Mouse (Mus musculus) stomach, postnatal 0 days (tissue): ENCODE data around the gene Ccdc86. TPM values are rescaled to one million over a fixed set of nuclear protein-coding genes. Genes with fewer than 3 reads are reported as not detected.

Experiments
- ATAC-seq: fragments of 200-750 bp; cut with Nextera tagmentation; 2 replicates; pipeline ENCODE4 v1.8.0; 2017; ENCODE audit not compliant: low FRiP score, low TSS enrichment
- DNase-seq: peaks from one replicate; pipeline ENCODE4 v3.0.0-alpha.2; 2016; ENCODE audit warnings: low spot score
- H3K27ac ChIP-seq: fragments of 300-500 bp; sonication (generic); replicated peaks from 2 replicates; pipeline ENCODE4 v1.5.1; 2014; ENCODE audit warnings: mild to moderate bottlenecking, control low read depth
- H3K27me3 ChIP-seq: fragments of 300-500 bp; sonication (generic); 2 replicates; pipeline ENCODE4 v1.6.1; 2014; ENCODE audit warnings: low read length; ENCODE audit not compliant: control insufficient read depth, insufficient read depth
- H3K36me3 ChIP-seq: fragments of 300-500 bp; sonication (generic); 2 replicates; pipeline ENCODE4 v1.6.1; 2014; ENCODE audit warnings: low read length, mixed read lengths; ENCODE audit not compliant: control insufficient read depth, insufficient read depth
- H3K4me1 ChIP-seq: fragments of 300-500 bp; sonication (generic); replicated peaks from 2 replicates; pipeline ENCODE4 v1.6.1; 2014; ENCODE audit warnings: antibody characterized with exemption; ENCODE audit not compliant: control insufficient read depth, insufficient read depth
- H3K4me2 ChIP-seq: fragments of 300-500 bp; sonication (generic); replicated peaks from 2 replicates; pipeline ENCODE4 v1.6.1; 2014; ENCODE audit warnings: low read depth, mild to moderate bottlenecking, control low read depth, moderate library complexity
- H3K4me3 ChIP-seq: fragments of 300-500 bp; sonication (generic); 2 replicates; pipeline ENCODE4 v1.5.1; 2014; ENCODE audit warnings: low read depth, low read length, control low read depth
- H3K9ac ChIP-seq: fragments of 300-500 bp; sonication (generic); 2 replicates; pipeline ENCODE4 v1.6.1; 2014; ENCODE audit warnings: mild to moderate bottlenecking, low read length, control low read depth, mixed read lengths
- H3K9me3 ChIP-seq: fragments of 300-500 bp; sonication (generic); 2 replicates; pipeline ENCODE4 v1.6.1; 2016; ENCODE audit warnings: low read length; ENCODE audit not compliant: control insufficient read depth
- CTCF ChIP-seq: IDR thresholded peaks from 2 replicates; pipeline ENCODE4 v1.5.1; 2016; ENCODE audit warnings: antibody characterized with exemption, low read depth, mild to moderate bottlenecking, moderate library complexity
- EP300 ChIP-seq: optimal IDR thresholded peaks from 2 replicates; pipeline ENCODE3; 2016; ENCODE audit warnings: antibody characterized with exemption
- WGBS: fragments of 180-500 bp; shearing (Covaris S2); extraction: QIAGEN DNeasy Blood & Tissue Kit; methylation state at CpG from one replicate; pipeline ENCODE4 v1.1.7; 2014; 5-methylcytosine and 5-hydroxymethylcytosine counted together
- polyA plus RNA-seq: library from polyadenylated mRNA; unstranded; fragments of >200 nt; fragmentation: Nextera tagmentation; extraction: Ambion mirVana; gene quantifications from 2 replicates; pipeline ENCODE4 v1.2.1, GENCODE M21; 2015

Gene Ccdc86
- polyA plus RNA-seq, 1 experiment from 2014 or later = 13.9 TPM

GRCm38 (mm10) chr19:10974238-10974865 lies 25.3 kb upstream of the Ccdc86 start, which contains the start of gene Ms4a10:
Gene Ms4a10 (minus strand): TSS chr19:10974670.
- WGBS = 16% methylated on average over 4 of the region's 4 CpGs
- peak within 1 kb of the TSS; percentile 47; the same call in 1 of the 2 replicates for H3K9ac ChIP-seq

GRCm38 (mm10) chr19:10973187-10973586 lies 24.1 kb upstream of the Ccdc86 start:
- H3K36me3 ChIP-seq = no peaks in the 10 kb centered on the region
- no peak overlapping the region for H3K4me2 ChIP-seq
- no peak overlapping the region for H3K9ac ChIP-seq
- no peaks in the 10 kb centered on the region for H3K27me3 ChIP-seq
- H3K4me1 ChIP-seq = 0 out of 2 replicates have a peak, but pooled peaks cover 4% of the 10 kb centered on the region
- H3K27ac ChIP-seq = no peak overlapping the region
- H3K4me3 ChIP-seq = no peak overlapping the region
- TF ChIP-seq EP300 (no peak), CTCF (no peak)
- 0 out of 2 replicates have a peak, but pooled peaks cover 2% of the 10 kb centered on the region for H3K9me3 ChIP-seq
- DNase-seq (no peak), ATAC-seq (no peak)
- 33% methylated on average over 2 of the region's 2 CpGs for WGBS

More at GRCm38 (mm10) chr19:10974238-10974865, 25.3 kb upstream of the Ccdc86 start, which contains the start of gene Ms4a10:
- Histone ChIP-seq H3K4me1 (0 out of 2 replicates have a peak, but pooled peaks cover 4% of the 10 kb centered on the region), H3K36me3 (no peaks in the 10 kb centered on the region), H3K4me2 (no peak within 1 kb of the TSS), H3K9me3 (0 out of 2 replicates have a peak, but pooled peaks cover 2% of the 10 kb centered on the region), H3K27ac (peak within 1 kb of the TSS; percentile 65; the same call in 1 of the 2 replicates), H3K27me3 (no peaks in the 10 kb centered on the region), H3K4me3 (no peak within 1 kb of the TSS)
- DNase-seq = peak; percentile 39
- TF ChIP-seq CTCF (no peak), EP300 (no peak)
- peak; percentile 40 for ATAC-seq

GRCm38 (mm10) chr19:10972660-10973059 lies 23.6 kb upstream of the Ccdc86 start:
- DNase-seq (no peak), ATAC-seq (no peak)
- no peaks in the 10 kb centered on the region for H3K27me3 ChIP-seq
- H3K9me3 ChIP-seq = 0 out of 2 replicates have a peak, but pooled peaks cover 2% of the 10 kb centered on the region
- H3K4me2 ChIP-seq = no peak overlapping the region
- 0 out of 2 replicates have a peak, but pooled peaks cover 4% of the 10 kb centered on the region for H3K4me1 ChIP-seq
- H3K36me3 ChIP-seq = no peaks in the 10 kb centered on the region
- H3K9ac ChIP-seq = no peak overlapping the region
- WGBS = 72% methylated on average over 3 of the region's 3 CpGs
- TF ChIP-seq EP300 = no peak
- no peak overlapping the region for H3K27ac ChIP-seq
- no peak overlapping the region for H3K4me3 ChIP-seq

GRCm38 (mm10) chr19:10970457-10970856 lies 21.4 kb upstream of the Ccdc86 start:
- no peak overlapping the region for H3K4me2 ChIP-seq
- H3K9me3 ChIP-seq = 0 out of 2 replicates have a peak, but pooled peaks cover 2% of the 10 kb centered on the region
- no peak for DNase-seq
- no peaks in the 10 kb centered on the region for H3K36me3 ChIP-seq
- H3K27ac ChIP-seq = no peak overlapping the region
- H3K4me3 ChIP-seq = no peak overlapping the region
- H3K9ac ChIP-seq = no peak overlapping the region
- H3K4me1 ChIP-seq = 0 out of 2 replicates have a peak, but pooled peaks cover 4% of the 10 kb centered on the region
- WGBS = 62% methylated on average over 3 of the region's 3 CpGs
- no peak for TF ChIP-seq CTCF
- no peak for TF ChIP-seq EP300
- ATAC-seq = no peak
- no peaks in the 10 kb centered on the region for H3K27me3 ChIP-seq

GRCm38 (mm10) chr19:10968578-10968977 lies 19.5 kb upstream of the Ccdc86 start:
- no peaks in the 10 kb centered on the region for H3K36me3 ChIP-seq
- no peak overlapping the region for H3K27ac ChIP-seq
- no peaks in the 10 kb centered on the region for H3K27me3 ChIP-seq
- H3K9me3 ChIP-seq = 0 out of 2 replicates have a peak, but pooled peaks cover 2% of the 10 kb centered on the region
- no peak overlapping the region for H3K9ac ChIP-seq
- DNase-seq (no peak), ATAC-seq (no peak)
- H3K4me2 ChIP-seq = no peak overlapping the region
- 86% methylated on average over 7 of the region's 7 CpGs for WGBS
- H3K4me1 ChIP-seq = no peaks in the 10 kb centered on the region
- TF ChIP-seq CTCF (no peak), EP300 (no peak)
- H3K4me3 ChIP-seq = no peak overlapping the region

GRCm38 (mm10) chr19:10965721-10966120 lies 16.7 kb upstream of the Ccdc86 start:
- no peak for TF ChIP-seq EP300
- no peak for TF ChIP-seq CTCF
- Histone ChIP-seq H3K9me3 (no peaks in the 10 kb centered on the region), H3K27ac (no peak overlapping the region), H3K9ac (no peak overlapping the region), H3K4me3 (no peak overlapping the region), H3K4me2 (no peak overlapping the region), H3K36me3 (no peaks in the 10 kb centered on the region), H3K27me3 (no peaks in the 10 kb centered on the region), H3K4me1 (no peaks in the 10 kb centered on the region)
- ATAC-seq (no peak), DNase-seq (no peak)
- 76% methylated on average over 7 of the region's 7 CpGs for WGBS
